Mouse (Mus musculus) lung, adult 2 months (tissue): Measurements from ENCODE around the gene Gm10234.

Source experiments
- CTCF ChIP-seq: fragments of 200-500 bp; IDR thresholded peaks from 2 replicates; pipeline ENCODE4 v1.5.1; 2011; ENCODE audit warnings: mild to moderate bottlenecking, low read length, control low read depth; ENCODE audit not compliant: insufficient read depth
- POLR2A ChIP-seq: fragments of 200-500 bp; IDR thresholded peaks from 2 replicates; pipeline ENCODE4 v1.6.1; 2011; ENCODE audit warnings: low read depth, mild to moderate bottlenecking, control low read depth, low read length, borderline replicate concordance; ENCODE audit errors: extremely low read depth

DNA sequence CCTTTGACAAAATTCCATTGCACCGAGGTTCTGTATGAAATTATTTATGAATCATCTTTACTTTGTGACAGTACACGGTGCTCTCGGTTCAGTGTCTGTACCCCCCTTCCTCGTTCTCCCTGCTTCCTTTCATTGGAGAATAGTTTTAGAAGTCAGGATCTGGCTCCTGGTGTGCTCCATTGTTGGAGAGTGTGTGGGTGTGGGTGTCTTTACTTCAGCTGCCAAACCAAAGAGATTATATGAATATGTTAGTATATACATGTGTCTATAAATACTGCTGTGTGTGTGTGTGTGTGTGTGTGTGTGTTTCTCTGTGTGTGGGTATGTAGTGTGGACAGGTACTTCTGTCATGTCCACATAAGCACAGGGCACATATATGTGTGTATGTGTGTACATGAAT, 49.9 kb downstream of the Gm10234 start:
- TF ChIP-seq POLR2A (no peak), CTCF (no peak)
